Mouse (Mus musculus) heart, postnatal 25 days (tissue): ENCODE measurements at regions not wholly inside any gene's neighbourhood (a gene's known extent, or its start where the extent isn't known, plus 50 kb on each side); places are given as distances from the start of the nearest gene placed in this dataset.
A peak's percentile ranks its signal among the peaks of the same experiment; 100 is the strongest.

ENCODE experiments used
- DNase-seq: peaks from one replicate; pipeline ENCODE4 v3.0.0; 2022; ENCODE audit warnings: low spot score
- intact Hi-C: fragments of 180-260 bp; cut with DNase I; formaldehyde crosslinking; loops from one replicate; pipeline ENCODE4 v1.15.1; 2025

GRCm38 (mm10) chr1:35936362-35937093 lies 131.7 kb upstream of the Hs6st1 start:
- intact Hi-C loops, result no loop called here
- DNase-seq, result no peak

DNA sequence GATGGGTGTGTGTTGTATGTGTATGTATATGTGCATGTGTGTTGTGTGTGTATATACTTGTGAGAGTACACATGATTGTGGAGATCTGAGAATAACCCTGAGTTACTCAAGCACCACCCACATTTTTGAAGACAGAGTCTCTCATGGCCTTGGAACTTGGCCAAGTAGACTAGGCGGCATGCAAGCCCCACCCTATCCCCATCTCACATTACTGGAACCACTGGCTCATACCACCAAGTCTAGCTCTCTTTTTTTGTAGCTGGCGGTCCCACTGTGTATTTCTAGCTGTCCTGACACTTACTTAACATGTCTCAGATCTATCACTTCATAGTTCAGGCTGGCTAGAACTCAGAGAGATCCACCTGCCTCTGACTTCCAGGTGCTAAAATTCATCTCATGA lies 128.0 kb upstream of the Hs6st1 start:
- intact Hi-C loops, result no loop called here
- DNase-seq, result no peak

DNA sequence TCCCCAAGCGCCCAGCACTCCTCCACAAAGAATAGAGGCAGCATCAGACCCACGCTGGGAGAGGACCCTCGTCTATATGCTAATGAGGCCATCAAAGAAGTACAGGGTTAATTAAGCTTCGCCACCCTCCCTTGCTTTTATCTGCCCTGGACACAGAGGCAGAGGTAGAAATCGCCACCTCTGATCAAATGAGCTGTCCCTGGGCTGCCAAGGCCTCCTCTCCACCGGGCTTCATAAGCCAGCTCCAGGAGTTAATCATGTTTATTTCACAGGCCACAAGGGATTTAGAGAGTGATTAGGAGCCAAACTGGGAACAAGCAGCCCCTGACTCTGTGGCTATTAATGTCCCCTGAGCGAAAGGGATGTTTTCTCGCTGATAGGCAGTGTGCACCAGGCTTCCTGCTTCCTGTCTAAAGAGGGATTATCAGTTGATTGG lies 126.5 kb upstream of the Hs6st1 start:
- intact Hi-C loops, result no loop called here
- no peak for DNase-seq

DNA sequence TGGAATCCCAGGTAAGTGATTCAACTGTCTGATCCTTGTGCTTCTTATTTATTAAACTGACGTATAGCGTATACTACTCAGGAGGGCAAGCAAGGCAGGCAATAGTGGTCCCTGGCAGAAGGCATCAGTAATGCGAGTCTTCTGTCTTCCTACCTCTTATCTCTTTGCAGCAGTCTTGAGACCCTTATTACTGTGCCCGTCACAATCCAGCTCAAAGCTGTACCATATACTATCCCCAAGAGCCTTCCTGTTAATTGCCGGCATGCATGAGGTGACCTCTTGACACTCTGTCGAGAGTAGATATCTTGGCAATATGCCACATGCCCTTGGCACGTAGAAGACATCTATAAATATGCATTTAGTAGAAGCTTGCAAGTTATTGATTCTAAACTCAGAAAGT lies 126.0 kb upstream of the Hs6st1 start:
- no peak for DNase-seq
- intact Hi-C loops, result no loop called here

GRCm38 (mm10) chr1:35943800-35944199 lies 124.4 kb upstream of the Hs6st1 start:
- DNase-seq, result no peak
- intact Hi-C loops, result no loop called here

- intact Hi-C loops, result no loop called here
- DNase-seq, result no peak
Measured at GRCm38 (mm10) chr1:35944376-35944775, 123.8 kb upstream of the Hs6st1 start.

GRCm38 (mm10) chr1:35944849-35945248 lies 123.4 kb upstream of the Hs6st1 start:
- DNase-seq, result no peak
- intact Hi-C loops, result no loop called here

GRCm38 (mm10) chr1:35945596-35945995 lies 122.6 kb upstream of the Hs6st1 start:
- intact Hi-C loops, result no loop called here
- no peak for DNase-seq

DNA sequence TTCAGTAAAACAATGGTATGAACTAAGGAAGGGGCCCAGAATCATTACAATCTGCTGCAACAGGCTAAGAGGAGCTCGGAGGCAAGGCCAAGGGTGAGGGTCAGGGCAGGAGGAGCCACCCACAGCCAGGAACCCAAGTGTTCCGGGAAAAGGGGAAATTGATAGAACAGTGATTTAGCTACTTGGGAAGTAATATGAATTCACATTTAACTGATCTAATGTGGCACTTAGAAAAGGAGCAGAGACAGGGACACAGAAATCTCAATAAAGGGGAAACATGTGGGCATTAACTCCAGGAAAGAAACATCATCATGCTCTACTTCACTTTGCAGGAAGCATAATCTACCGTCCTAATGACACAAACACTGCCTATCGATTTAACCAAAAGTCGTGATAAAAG lies 120.1 kb upstream of the Hs6st1 start:
- intact Hi-C loops, result no loop called here
- DNase-seq, result no peak

DNA sequence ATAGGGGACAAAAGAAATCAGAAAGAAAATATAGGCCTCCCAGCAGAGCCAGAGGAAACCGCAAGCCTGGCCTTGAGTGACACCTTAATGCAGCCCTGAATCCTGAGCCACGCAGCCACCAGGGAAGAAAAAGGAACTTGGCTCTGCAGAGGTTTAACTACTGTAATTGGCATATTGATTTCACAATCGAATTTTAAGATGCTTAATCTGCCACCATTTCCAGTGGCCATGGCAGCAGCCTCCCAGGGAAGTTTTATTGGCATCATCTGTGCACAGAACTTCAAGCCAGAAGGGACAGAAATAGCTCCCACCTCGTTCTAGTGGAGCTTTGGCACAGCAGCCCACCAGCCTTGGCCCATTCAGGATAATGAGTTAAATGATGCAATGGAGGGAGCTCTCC lies 117.1 kb upstream of the Hs6st1 start:
- intact Hi-C loops, result no loop called here
- no peak for DNase-seq

DNA sequence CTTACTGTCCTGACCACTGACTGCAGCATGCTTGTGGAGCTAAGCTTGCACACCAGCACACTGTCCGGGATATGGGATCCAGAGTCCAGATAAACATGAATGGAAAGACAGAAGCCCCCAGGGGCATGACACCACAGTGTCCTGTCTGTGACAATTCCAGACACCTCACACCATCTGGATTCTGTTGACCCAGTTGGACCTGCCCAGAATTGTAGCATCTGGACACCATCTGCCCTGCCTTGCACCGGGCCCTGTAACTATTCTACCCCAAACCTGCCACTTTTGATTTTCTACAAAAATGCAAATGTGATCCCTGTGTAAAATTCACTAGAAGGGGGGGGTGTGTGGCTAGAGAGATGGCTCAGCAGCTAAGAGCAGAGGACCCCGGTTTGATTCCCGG lies 114.5 kb upstream of the Hs6st1 start:
- intact Hi-C loops, result no loop called here
- no peak for DNase-seq

DNA sequence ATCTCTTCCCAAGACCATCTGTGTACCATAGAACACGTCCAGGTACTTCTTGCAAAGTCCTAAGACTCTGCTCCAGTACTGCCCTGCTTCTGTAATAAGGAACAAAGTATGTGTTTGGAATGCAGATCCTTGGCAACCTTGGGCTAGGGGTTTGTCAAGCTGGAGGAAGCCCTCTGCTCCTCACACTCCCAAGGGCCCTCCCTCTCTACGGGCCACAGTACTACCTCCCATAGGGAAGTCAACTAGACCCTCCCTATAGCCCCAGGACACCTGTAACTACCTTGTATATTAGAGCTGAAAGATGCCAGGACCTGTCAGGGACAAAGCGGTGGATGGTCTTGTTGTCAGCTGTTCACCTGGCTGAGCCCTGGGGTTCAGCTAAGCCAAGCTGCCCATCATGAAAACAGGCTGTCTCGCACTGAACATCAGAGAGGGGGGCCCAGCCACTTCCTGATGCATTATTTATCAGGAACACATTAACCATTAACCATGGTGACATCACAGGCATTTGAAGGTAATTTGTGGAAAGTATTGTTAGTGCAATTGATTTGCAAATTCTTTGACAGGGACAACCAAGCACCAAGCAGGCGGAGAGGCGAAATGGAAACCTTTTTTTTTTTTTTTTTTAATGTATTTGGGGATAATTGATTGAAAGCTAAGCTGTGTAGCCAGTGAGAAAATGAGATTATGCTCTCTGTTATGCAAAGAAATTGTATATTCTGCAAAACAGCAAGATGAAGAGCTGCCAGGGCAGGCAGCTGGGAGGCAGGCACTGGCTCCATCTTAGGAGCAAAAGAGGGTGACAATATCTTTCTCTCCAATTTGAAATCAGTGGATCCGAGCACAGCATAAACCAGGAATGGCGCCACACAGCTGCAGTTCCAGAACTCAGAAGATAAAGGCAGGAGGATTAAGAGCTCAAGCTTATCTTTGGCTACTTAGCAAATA lies 110.5 kb upstream of the Hs6st1 start:
- intact Hi-C loops, result no loop called here
- no peak for DNase-seq

GRCm38 (mm10) chr1:35959729-35960128 lies 108.5 kb upstream of the Hs6st1 start:
- intact Hi-C loops, result no loop called here
- DNase-seq, result no peak

- intact Hi-C loops, result no loop called here
- DNase-seq, result no peak
Measured at GRCm38 (mm10) chr1:35960844-35961243, 107.4 kb upstream of the Hs6st1 start.

DNA sequence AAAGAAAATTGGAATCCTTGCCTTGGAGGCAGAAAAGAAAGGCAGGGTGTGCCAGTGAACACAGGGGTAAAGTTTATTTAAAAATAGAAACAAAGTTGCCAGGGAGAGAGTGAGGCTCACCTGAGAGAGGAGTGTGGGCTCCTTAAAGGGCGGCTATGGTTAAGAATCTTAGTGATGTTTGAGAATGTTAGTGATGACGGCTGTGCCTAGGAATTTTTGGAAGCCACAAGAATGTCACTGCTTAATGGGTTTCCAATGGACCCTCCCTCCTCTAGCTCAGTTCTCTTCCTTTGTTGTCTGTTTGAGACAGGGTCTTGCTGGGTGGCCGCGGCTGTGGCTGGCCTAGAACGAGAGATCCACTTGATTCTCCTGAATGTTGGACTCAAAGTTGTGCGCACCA lies 106.3 kb upstream of the Hs6st1 start:
- no peak for DNase-seq
- intact Hi-C loops, result no loop called here

DNA sequence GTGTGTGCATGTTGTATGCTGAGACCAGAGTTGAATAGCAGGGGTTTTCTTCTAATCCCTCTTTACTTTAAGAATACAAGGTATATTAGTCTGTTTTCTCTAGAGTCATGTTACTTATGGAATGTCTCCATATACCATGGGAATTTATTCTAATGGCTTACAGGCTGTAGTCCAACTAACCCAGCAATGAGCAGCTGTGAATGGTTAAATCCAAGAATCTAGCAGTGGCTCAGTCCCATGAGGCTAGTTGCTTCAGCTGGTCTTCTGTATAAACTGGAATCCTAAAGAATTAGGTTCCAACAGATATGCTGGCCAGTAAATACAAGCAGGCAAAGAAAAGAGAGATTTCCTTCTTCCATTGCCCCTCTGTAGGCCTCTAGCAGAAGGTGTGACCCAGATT lies 99.7 kb upstream of the Hs6st1 start:
- intact Hi-C loops, result no loop called here
- no peak for DNase-seq

- intact Hi-C loops, result no loop called here
- DNase-seq, result no peak
Measured at GRCm38 (mm10) chr1:35971435-35972189, 96.6 kb upstream of the Hs6st1 start.

- intact Hi-C loops, result no loop called here
- DNase-seq, result no peak
Measured at GRCm38 (mm10) chr1:35972190-35972584, 96.0 kb upstream of the Hs6st1 start.

- DNase-seq, result peak; percentile 5
- intact Hi-C loops, result no loop called here
Measured at GRCm38 (mm10) chr1:35973386-35973785, 94.8 kb upstream of the Hs6st1 start.

DNA sequence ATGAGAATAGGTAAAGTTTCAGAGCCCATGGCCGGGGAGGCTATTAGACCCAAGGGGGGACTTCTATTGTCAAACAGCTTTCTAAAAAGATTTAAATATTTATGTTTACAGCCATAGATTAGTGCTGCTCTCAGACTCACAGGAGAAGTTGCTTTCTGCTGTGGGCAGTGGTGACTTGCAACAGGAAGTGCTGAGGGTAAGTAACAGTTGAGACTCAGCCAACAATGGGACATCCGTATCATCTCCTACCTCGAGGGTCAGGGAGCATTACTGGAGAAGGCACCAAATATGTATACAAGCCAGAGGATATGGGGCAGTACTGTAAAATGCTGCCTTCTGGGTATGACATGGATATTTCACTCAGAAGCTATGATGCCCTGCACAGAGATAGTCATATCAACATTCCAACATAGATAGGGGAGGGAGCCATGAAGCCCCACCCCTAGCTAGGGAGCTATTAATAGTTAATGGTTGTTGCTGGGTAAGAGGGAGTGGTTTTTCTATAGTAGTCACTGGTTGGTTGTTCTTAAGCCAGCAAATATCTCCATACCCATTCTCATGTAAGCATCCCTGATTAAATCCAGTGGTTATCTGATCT lies 92.5 kb upstream of the Hs6st1 start:
- intact Hi-C loops, result no loop called here

More for the DNA sequence above, 92.5 kb upstream of the Hs6st1 start:
- DNase-seq, result no peak
